Mouse (Mus musculus) heart, embryonic 14.5 days (tissue): ENCODE data around the gene Gm20721. TPM values are rescaled to one million over a fixed set of nuclear protein-coding genes. Genes with fewer than 3 reads are reported as not detected.

Source experiments
- ATAC-seq: fragments of 200-750 bp; cut with Nextera tagmentation; 2 replicates; pipeline ENCODE4 v1.8.0; 2017; ENCODE audit warnings: low read depth, moderate TSS enrichment; ENCODE audit not compliant: insufficient number of reproducible peaks, insufficient read depth, low FRiP score
- H3K27ac ChIP-seq, 2 experiments: fragments of 200-500 bp in 1 of 2; fragments of 300-500 bp in 1 of 2; sonication (generic) in 1 of 2; replicated peaks in 1 of 2; 2 replicates each; pipeline ENCODE4 v1.5.1; 2012 to 2014; ENCODE audit warnings: low read depth in 2 of 2, low read length in 2 of 2, control low read depth in 1 of 2, mild to moderate bottlenecking in 1 of 2, mixed read lengths in 1 of 2; ENCODE audit not compliant: control insufficient read depth in 1 of 2, insufficient read depth in 1 of 2
- H3K27me3 ChIP-seq: fragments of 300-500 bp; sonication (generic); 2 replicates; pipeline ENCODE4 v1.6.1; 2014; ENCODE audit warnings: mild to moderate bottlenecking, low read length, control low read depth; ENCODE audit not compliant: control insufficient read depth, insufficient read depth
- H3K36me3 ChIP-seq: fragments of 300-500 bp; sonication (generic); 2 replicates; pipeline ENCODE4 v1.6.1; 2014; ENCODE audit warnings: mild to moderate bottlenecking, control low read depth, low read length, mixed read lengths; ENCODE audit not compliant: control insufficient read depth, insufficient read depth
- H3K4me1 ChIP-seq, 2 experiments: fragments of 200-500 bp in 1 of 2; fragments of 300-500 bp in 1 of 2; sonication (generic) in 1 of 2; 2 replicates each; pipeline ENCODE4 v1.6.1; 2012 to 2014; ENCODE audit warnings: low read length in 2 of 2, control low read depth in 1 of 2, mixed read lengths in 1 of 2; ENCODE audit not compliant: control insufficient read depth in 2 of 2, insufficient read depth in 2 of 2
- H3K4me2 ChIP-seq: fragments of 300-500 bp; sonication (generic); 2 replicates; pipeline ENCODE4 v1.6.1; 2014; ENCODE audit warnings: mild to moderate bottlenecking, low read length
- H3K4me3 ChIP-seq, 2 experiments: fragments of 200-500 bp in 1 of 2; fragments of 300-500 bp in 1 of 2; sonication (generic) in 1 of 2; 2 replicates each; pipeline ENCODE4 v1.5.1; 2012 to 2014; ENCODE audit warnings: low read length in 2 of 2, mild to moderate bottlenecking in 2 of 2, control low read depth in 1 of 2, low read depth in 1 of 2, moderate library complexity in 1 of 2; ENCODE audit not compliant: control insufficient read depth in 1 of 2, insufficient read depth in 1 of 2
- H3K9ac ChIP-seq: fragments of 300-500 bp; sonication (generic); 2 replicates; pipeline ENCODE4 v1.6.1; 2014; ENCODE audit warnings: mild to moderate bottlenecking, low read length
- H3K9me3 ChIP-seq: fragments of 300-500 bp; sonication (generic); 2 replicates; pipeline ENCODE4 v1.6.1; 2016; ENCODE audit warnings: low read length, control low read depth; ENCODE audit not compliant: control insufficient read depth
- WGBS: fragments of 180-500 bp; shearing (Covaris S2); extraction: QIAGEN DNeasy Blood & Tissue Kit; methylation state at CpG from one replicate; pipeline ENCODE4 v1.1.7; 2014; 5-methylcytosine and 5-hydroxymethylcytosine counted together
- polyA plus RNA-seq: library from polyadenylated mRNA; unstranded; fragments of >200 nt; fragmentation: Nextera tagmentation; extraction: Ambion mirVana; gene quantifications from 2 replicates; pipeline ENCODE4 v1.2.1, GENCODE M21; 2014

Gm20721 gene
- polyA plus RNA-seq, 1 experiment from 2014 or later: 6.8 TPM

- peak overlapping the region; percentile 73 for H3K4me2 ChIP-seq
- peaks cover 34% of the 10 kb centered on the region for H3K27me3 ChIP-seq
- ATAC-seq: no peak
- H3K9me3 ChIP-seq: peaks cover 64% of the 10 kb centered on the region
- no peak overlapping the region for H3K27ac ChIP-seq
- 51% methylated on average over 29 of the region's 29 CpGs for WGBS
- no peak overlapping the region for H3K9ac ChIP-seq
- H3K4me1 ChIP-seq: peaks cover 7 to 19% of the 10 kb centered on the region in 2 experiments; a peak in 3 of 4 replicates
- H3K36me3 ChIP-seq: no peaks in the 10 kb centered on the region
- H3K4me3 ChIP-seq: peak overlapping the region in 1 of 2 experiments; percentile 14; a peak in 1 of 4 replicates
Observed at GRCm38 (mm10) chr2:174297086-174297571, 49.4 kb downstream of the Gm20721 start.

GRCm38 (mm10) chr2:174295900-174296465 is 50.5 kb downstream of the Gm20721 start:
- Histone ChIP-seq H3K4me2 (peak overlapping the region; percentile 73), H3K4me1 (peaks cover 7 to 26% of the 10 kb centered on the region in 2 experiments; a peak in 3 of 4 replicates), H3K27me3 (peaks cover 32% of the 10 kb centered on the region), H3K4me3 (peak overlapping the region; percentile 59 to 62), H3K9ac (peak overlapping the region; percentile 35; the same call in 1 of the 2 replicates), H3K9me3 (peaks cover 64% of the 10 kb centered on the region), H3K36me3 (no peaks in the 10 kb centered on the region), H3K27ac (peak overlapping the region in 1 of 2 experiments; percentile 62; a peak in 3 of 4 replicates)
- WGBS: 50% methylated on average over 29 of the region's 29 CpGs
- ATAC-seq: no peak

- Histone ChIP-seq H3K27me3 (peaks cover 28% of the 10 kb centered on the region), H3K9ac (peak overlapping the region; percentile 84), H3K4me1 (peaks cover 7 to 26% of the 10 kb centered on the region in 2 experiments; a peak in 3 of 4 replicates), H3K4me3 (peak overlapping the region; percentile 62 to 70), H3K27ac (peak overlapping the region; percentile 79 to 84), H3K36me3 (no peaks in the 10 kb centered on the region; the same call in 1 of the 2 replicates), H3K9me3 (peaks cover 57% of the 10 kb centered on the region), H3K4me2 (peak overlapping the region; percentile 73)
- ATAC-seq: peak; percentile 89
- WGBS: 49% methylated on average over 36 of the region's 36 CpGs
Observed at GRCm38 (mm10) chr2:174295175-174295899, 51.2 kb downstream of the Gm20721 start.

- H3K27ac ChIP-seq: peak overlapping the region; percentile 79 to 84
- H3K27me3 ChIP-seq: peaks cover 21% of the 10 kb centered on the region
- H3K4me3 ChIP-seq: peak overlapping the region; percentile 62 to 70
- ATAC-seq: no peak
- WGBS: 46% methylated on average over 8 of the region's 8 CpGs
- peaks cover 7 to 28% of the 10 kb centered on the region in 2 experiments; a peak in 2 of 4 replicates for H3K4me1 ChIP-seq
- H3K4me2 ChIP-seq: peak overlapping the region; percentile 73
- H3K36me3 ChIP-seq: no peaks in the 10 kb centered on the region; the same call in 1 of the 2 replicates
- H3K9me3 ChIP-seq: peaks cover 48% of the 10 kb centered on the region
- peak overlapping the region; percentile 84 for H3K9ac ChIP-seq
Observed at GRCm38 (mm10) chr2:174294457-174294856, 52.1 kb downstream of the Gm20721 start.

DNA sequence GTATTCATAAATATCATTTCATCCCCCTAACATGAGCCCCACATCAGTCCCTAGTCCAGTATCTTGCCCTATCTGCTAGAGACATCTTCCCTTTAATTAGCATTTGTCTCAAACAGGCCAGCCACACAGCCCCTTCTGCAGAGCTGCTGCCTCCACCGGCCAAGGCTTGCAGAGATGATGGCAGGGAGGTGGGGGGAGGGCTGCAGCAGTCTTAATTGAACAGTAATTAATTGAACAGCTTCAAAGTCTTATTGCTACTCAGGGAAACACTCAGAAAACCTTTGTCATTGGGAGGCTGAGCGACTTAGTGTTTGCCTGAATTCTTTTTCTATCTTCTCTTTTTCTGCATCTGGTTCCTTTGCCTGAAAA is 54.9 kb downstream of the Gm20721 start:
- Histone ChIP-seq H3K4me3 (no peak overlapping the region), H3K27ac (no peak overlapping the region), H3K9me3 (peaks cover 23% of the 10 kb centered on the region), H3K27me3 (peaks cover 18% of the 10 kb centered on the region), H3K4me1 (peaks cover 2 to 21% of the 10 kb centered on the region in 2 experiments; a peak in 2 of 4 replicates), H3K36me3 (peaks cover 4% of the 10 kb centered on the region; the same call in 1 of the 2 replicates), H3K9ac (0 out of 2 replicates have a peak overlapping the region, but pooled peaks have one; percentile 14), H3K4me2 (peak overlapping the region; percentile 48)
- no peak for ATAC-seq
- WGBS: 49% methylated on average over 2 of the region's 2 CpGs

- 57% methylated on average over 8 of the region's 8 CpGs for WGBS
- H3K9ac ChIP-seq: 0 out of 2 replicates have a peak overlapping the region, but pooled peaks have one; percentile 14
- H3K36me3 ChIP-seq: peaks cover 9% of the 10 kb centered on the region
Observed at GRCm38 (mm10) chr2:174291029-174291661, 55.4 kb downstream of the Gm20721 start.

More at GRCm38 (mm10) chr2:174291029-174291661, 55.4 kb downstream of the Gm20721 start:
- peaks cover 2 to 19% of the 10 kb centered on the region in 2 experiments; a peak in 2 of 4 replicates for H3K4me1 ChIP-seq
- H3K27ac ChIP-seq: no peak overlapping the region
- H3K9me3 ChIP-seq: peaks cover 22% of the 10 kb centered on the region
- H3K4me2 ChIP-seq: peak overlapping the region; percentile 48
- no peak for ATAC-seq
- peaks cover 23% of the 10 kb centered on the region for H3K27me3 ChIP-seq
- H3K4me3 ChIP-seq: no peak overlapping the region
